Mouse (Mus musculus) forebrain, embryonic 14.5 days (tissue): Measurements from ENCODE around the gene Zfp341. TPM values are rescaled to one million over a fixed set of nuclear protein-coding genes. Genes with fewer than 3 reads are reported as not detected.

ENCODE experiments used
- ATAC-seq: fragments of 200-750 bp; cut with Nextera tagmentation; 2 replicates; pipeline ENCODE4 v1.8.0; 2017; ENCODE audit warnings: mild to moderate bottlenecking, moderate library complexity
- DNase-seq: peaks from one replicate; pipeline ENCODE4 v3.0.0-alpha.2; 2015; ENCODE audit warnings: low spot score
- H3K27ac ChIP-seq: fragments of 300-500 bp; sonication (generic); 2 replicates; pipeline ENCODE4 v1.5.1; 2014; ENCODE audit warnings: low read depth, mild to moderate bottlenecking, control low read depth, low read length, moderate library complexity
- H3K27me3 ChIP-seq: fragments of 300-500 bp; sonication (generic); replicated peaks from 2 replicates; pipeline ENCODE4 v1.6.1; 2014; ENCODE audit warnings: low read length, control low read depth, mixed read lengths; ENCODE audit not compliant: control insufficient read depth, insufficient read depth
- H3K36me3 ChIP-seq: fragments of 300-500 bp; sonication (generic); 2 replicates; pipeline ENCODE4 v1.6.1; 2014; ENCODE audit warnings: low read length, control low read depth; ENCODE audit not compliant: control insufficient read depth, insufficient read depth
- H3K4me1 ChIP-seq: fragments of 300-500 bp; sonication (generic); 2 replicates; pipeline ENCODE4 v1.6.1; 2014; ENCODE audit warnings: antibody characterized with exemption, low read length, control low read depth; ENCODE audit not compliant: control insufficient read depth, insufficient read depth
- H3K4me2 ChIP-seq: fragments of 300-500 bp; sonication (generic); 2 replicates; pipeline ENCODE4 v1.6.1; 2014; ENCODE audit warnings: mild to moderate bottlenecking, control low read depth, low read length
- H3K4me3 ChIP-seq: fragments of 300-500 bp; sonication (generic); 2 replicates; pipeline ENCODE4 v1.5.1; 2014; ENCODE audit warnings: low read depth, low read length, control low read depth
- H3K9ac ChIP-seq: fragments of 300-500 bp; sonication (generic); 2 replicates; pipeline ENCODE4 v1.6.1; 2014; ENCODE audit warnings: mild to moderate bottlenecking, low read length, control low read depth, moderate library complexity
- H3K9me3 ChIP-seq: fragments of 300-500 bp; sonication (generic); replicated peaks from 2 replicates; pipeline ENCODE4 v1.6.1; 2016; ENCODE audit warnings: low read length, control low read depth, mixed read lengths; ENCODE audit not compliant: control insufficient read depth
- whole genome bisulfite sequencing: fragments of 180-500 bp; shearing (Covaris S2); extraction: QIAGEN DNeasy Blood & Tissue Kit; methylation state at CpG from one replicate; pipeline ENCODE4 v1.1.7; 2014; 5-methylcytosine and 5-hydroxymethylcytosine counted together
- polyA plus RNA-seq: library from polyadenylated mRNA; unstranded; fragments of >200 nt; fragmentation: Nextera tagmentation; extraction: Ambion mirVana; gene quantifications from 2 replicates; pipeline ENCODE4 v1.2.1, GENCODE M21; 2014

The Zfp341 gene
- polyA plus RNA-seq, result 2.2 and 2.4 TPM in 2 replicates

DNA sequence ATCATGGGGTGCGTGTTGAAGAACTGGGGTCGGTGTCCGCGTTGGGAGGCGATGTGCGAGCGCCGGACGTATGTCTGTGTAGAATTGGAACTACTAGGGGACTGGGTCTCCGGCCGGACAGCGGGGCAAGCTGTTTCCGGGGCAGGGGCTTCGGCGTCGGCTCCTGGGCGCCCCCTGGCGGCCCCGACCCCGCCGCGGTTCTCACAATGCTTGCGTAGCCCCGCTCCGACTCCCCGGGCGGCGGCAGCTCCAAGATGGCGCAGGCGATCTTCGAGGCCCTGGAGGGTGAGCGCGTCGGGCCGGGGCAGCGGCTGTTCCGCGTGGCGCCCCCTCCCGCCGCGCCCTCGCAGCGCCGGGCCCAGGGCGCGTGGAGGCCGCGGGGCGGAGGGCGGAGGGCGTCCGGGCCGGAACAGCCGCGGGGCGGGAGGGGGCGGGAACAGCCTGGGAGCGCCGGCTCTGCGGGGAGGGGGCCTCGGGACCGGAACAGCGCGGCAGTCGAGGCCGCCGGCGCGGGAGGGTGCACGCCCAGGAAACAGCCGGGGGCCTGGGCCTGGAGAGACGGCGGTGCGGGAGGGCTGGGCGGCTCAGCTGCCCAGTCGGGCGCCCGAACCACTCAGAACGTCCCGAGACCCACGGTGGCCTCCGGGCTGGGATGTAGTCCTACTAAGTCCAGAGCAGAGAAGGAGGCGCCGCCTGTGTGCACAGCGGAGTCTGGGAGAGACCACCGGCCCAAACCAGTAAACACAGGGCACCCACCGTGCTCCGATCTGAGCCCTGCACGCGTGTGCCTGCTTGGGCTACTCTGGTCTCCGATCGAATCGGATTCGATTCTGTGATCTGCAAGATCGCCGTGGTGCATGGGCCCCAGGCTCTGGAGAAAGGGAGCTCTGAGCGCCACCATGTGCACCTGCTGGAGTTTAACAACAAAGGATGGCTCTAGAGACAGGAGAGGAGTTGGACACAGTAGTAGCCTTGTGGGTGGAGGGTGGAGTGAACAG lies at the start of gene Zfp341, which contains the start of gene 4930519P11Rik:
Gene Zfp341 (plus strand): TSS at position 180 of the 998 bp plus-strand sequence.
Gene 4930519P11Rik (minus strand): TSS at position 320 of the 998 bp plus-strand sequence.
- Histone ChIP-seq H3K4me3 (peak within 1 kb of the TSS; percentile 57), H3K27ac (peak within 1 kb of the TSS; percentile 98), H3K36me3 (no peaks in the 10 kb centered on the region), H3K4me2 (peak within 1 kb of the TSS; percentile 73), H3K4me1 (peaks cover 8% of the 10 kb centered on the region; the same call in 1 of the 2 replicates), H3K9ac (peak within 1 kb of the TSS; percentile 85), H3K9me3 (no peaks in the 10 kb centered on the region), H3K27me3 (no peaks in the 10 kb centered on the region)
- ATAC-seq, result peak; percentile 93
- peak; percentile 94 for DNase-seq
- WGBS, result under 1% methylated on average over 66 of the region's 98 CpGs

DNA sequence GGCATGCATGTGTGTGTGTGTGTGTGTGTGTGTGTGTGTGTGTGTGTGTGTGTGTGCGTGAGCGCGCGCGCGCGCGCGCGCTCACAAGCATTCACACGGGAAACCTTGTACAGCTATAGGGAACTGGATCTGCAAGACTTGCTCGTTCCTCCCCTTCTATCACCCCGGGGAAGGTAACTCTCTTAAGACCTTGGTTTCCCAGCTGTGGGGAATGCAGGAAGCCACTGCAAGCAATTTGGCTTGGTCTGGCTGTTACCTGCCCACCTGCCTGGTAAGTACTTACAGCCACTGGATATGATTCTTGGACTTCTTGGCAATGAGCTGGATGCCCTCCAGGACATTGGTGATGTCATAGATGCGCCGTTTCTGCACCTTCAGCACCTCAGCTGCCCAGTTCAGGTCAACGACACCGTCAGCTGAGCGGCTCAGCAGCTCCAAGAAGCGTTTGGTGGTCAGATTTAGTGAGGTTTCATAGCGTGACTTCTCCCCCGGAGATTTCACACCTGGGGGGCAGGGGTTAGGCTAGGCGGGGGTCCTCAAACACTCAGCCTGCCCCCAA lies 49.4 kb upstream of the Zfp341 start:
- Histone ChIP-seq H3K4me3 (no peak overlapping the region), H3K9ac (no peak overlapping the region)

DNA sequence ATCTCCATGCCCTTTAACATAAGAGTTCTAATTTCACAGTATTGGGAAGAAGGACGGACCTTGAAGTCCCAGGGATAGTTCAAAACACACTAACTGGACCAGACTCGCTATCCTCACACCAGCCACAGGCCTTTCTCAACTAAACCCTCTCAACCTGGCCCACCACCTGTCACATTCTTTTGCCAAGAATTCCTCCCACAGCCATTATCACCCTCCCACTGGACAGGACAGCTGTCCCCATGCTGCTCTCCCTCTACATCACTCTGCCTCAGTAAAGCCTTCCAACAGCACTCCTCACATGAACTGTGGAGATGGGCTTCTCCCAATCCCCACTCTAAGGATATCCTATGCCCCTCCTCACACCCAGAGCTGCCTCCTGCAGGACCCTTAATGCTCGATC lies 47.5 kb upstream of the Zfp341 start:
- H3K9me3 ChIP-seq, result no peaks in the 10 kb centered on the region
- H3K4me3 ChIP-seq, result no peak overlapping the region
- H3K36me3 ChIP-seq, result peaks cover 31% of the 10 kb centered on the region
- DNase-seq, result no peak
- 73% methylated on average over 3 of the region's 3 CpGs for WGBS
- H3K27ac ChIP-seq, result peak overlapping the region; percentile 5; the same call in 1 of the 2 replicates
- no peak overlapping the region for H3K4me2 ChIP-seq
- H3K27me3 ChIP-seq, result no peaks in the 10 kb centered on the region
- 0 out of 2 replicates have a peak overlapping the region, but pooled peaks have one; percentile 32 for H3K9ac ChIP-seq
- H3K4me1 ChIP-seq, result peaks cover 18% of the 10 kb centered on the region; the same call in 1 of the 2 replicates
- no peak for ATAC-seq

More for the DNA sequence above, 49.4 kb upstream of the Zfp341 start:
- DNase-seq, result no peak
- Histone ChIP-seq H3K36me3 (peaks cover 36% of the 10 kb centered on the region), H3K27ac (no peak overlapping the region), H3K27me3 (no peaks in the 10 kb centered on the region), H3K4me1 (peaks cover 19% of the 10 kb centered on the region; the same call in 1 of the 2 replicates), H3K9me3 (no peaks in the 10 kb centered on the region), H3K4me2 (no peak overlapping the region)
- no peak for ATAC-seq
- WGBS, result 94% methylated on average over 22 of the region's 22 CpGs

DNA sequence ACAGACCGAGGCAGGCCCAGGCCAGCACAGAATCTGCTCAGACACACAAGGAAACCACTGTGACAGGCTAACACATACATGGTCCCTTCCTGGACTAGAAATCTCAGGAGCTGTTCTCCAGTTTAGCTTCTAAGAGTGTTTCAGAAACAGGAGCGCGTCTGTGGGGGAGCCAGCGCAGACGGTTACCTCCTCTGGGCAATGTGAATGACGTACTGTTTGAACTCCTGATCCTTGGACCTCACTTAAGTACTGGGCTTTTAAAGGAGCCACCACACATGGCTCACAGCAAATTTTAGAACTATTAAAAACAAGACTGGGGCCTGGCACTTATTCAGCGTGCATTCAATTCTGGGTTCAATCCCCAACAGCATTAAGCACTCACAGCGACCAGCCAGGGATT lies 46.5 kb upstream of the Zfp341 start:
- Histone ChIP-seq H3K4me1 (peaks cover 18% of the 10 kb centered on the region; the same call in 1 of the 2 replicates), H3K4me3 (no peak overlapping the region)

DNA sequence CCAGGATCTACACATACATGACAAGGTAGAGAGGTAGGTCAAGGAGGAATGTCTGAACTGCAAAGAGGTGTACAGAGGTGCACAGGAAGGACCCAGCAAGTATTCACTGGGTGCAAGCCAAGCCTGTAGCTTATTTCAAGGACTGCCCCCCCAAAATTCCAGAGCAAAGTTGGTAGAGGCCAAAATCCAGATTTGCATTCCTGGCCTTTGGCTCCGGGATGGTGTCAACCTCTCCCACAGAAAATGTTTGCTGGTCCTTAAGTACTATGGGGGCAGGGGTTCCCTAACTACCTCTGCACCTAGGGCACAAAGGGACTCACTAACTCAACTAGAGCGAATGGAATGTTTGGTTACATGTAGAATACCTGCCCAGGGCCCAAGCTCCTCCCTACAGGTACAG lies 45.3 kb upstream of the Zfp341 start:
- WGBS, result 75% methylated on average over 2 of the region's 2 CpGs
- Histone ChIP-seq H3K4me1 (peaks cover 18% of the 10 kb centered on the region; the same call in 1 of the 2 replicates), H3K9me3 (no peaks in the 10 kb centered on the region), H3K27ac (peak overlapping the region; percentile 89), H3K27me3 (no peaks in the 10 kb centered on the region), H3K4me3 (peak overlapping the region; percentile 83), H3K9ac (peak overlapping the region; percentile 67; the same call in 1 of the 2 replicates), H3K36me3 (peaks cover 14% of the 10 kb centered on the region), H3K4me2 (peak overlapping the region; percentile 89)
- no peak for DNase-seq
- ATAC-seq, result no peak

More for the DNA sequence above, 46.5 kb upstream of the Zfp341 start:
- Histone ChIP-seq H3K4me2 (peak overlapping the region; percentile 20; the same call in 1 of the 2 replicates), H3K36me3 (peaks cover 21% of the 10 kb centered on the region), H3K9ac (peak overlapping the region; percentile 45; the same call in 1 of the 2 replicates), H3K27ac (peak overlapping the region; percentile 14; the same call in 1 of the 2 replicates), H3K27me3 (no peaks in the 10 kb centered on the region), H3K9me3 (no peaks in the 10 kb centered on the region)
- no peak for DNase-seq
- WGBS, result 59% methylated on average over 8 of the region's 8 CpGs
- no peak for ATAC-seq

DNA sequence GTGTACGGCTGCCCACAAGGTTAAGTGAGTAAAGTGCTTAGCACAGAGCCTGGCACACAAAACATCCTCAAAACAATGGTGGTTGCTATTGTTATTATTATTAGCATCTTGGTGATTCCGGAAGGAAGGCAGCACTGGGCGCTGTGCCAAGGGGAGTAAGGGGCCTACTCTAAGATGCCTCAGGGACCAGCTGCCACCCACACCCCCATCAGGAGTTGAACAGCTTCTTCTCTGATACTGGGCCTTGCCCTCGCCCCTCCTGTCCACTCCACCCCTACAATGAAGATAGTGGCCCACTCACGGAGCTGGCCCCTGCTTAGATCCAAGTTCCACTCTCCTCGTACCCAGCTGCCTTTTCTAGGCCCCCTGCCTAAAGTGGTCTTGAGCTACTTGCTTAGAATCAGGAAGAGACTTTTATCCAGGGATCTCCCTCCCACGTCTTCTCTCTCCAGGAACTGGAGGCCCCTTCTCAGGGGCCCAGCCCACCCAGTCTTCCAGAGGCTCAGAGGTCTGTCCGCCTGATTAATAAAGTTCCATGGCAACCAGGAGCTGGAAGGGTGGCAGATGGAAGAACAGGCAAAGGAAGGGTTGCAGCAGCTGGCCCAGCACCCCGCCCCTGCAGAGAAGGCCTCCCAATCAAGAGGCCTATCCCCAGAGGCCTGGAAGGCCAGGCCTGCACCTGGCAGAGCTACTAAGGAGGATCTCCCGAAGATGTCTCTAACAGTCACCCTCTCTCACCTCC lies 44.6 kb upstream of the Zfp341 start:
- Histone ChIP-seq H3K9ac (peak overlapping the region; percentile 67), H3K4me2 (peak overlapping the region; percentile 89), H3K4me3 (peak overlapping the region; percentile 83), H3K4me1 (peaks cover 18% of the 10 kb centered on the region; the same call in 1 of the 2 replicates), H3K9me3 (no peaks in the 10 kb centered on the region), H3K27ac (peak overlapping the region; percentile 89), H3K36me3 (peaks cover 7% of the 10 kb centered on the region), H3K27me3 (no peaks in the 10 kb centered on the region)
- ATAC-seq, result peak; percentile 43
- WGBS, result 5% methylated on average over 10 of the region's 10 CpGs
- DNase-seq, result peak; percentile 77

DNA sequence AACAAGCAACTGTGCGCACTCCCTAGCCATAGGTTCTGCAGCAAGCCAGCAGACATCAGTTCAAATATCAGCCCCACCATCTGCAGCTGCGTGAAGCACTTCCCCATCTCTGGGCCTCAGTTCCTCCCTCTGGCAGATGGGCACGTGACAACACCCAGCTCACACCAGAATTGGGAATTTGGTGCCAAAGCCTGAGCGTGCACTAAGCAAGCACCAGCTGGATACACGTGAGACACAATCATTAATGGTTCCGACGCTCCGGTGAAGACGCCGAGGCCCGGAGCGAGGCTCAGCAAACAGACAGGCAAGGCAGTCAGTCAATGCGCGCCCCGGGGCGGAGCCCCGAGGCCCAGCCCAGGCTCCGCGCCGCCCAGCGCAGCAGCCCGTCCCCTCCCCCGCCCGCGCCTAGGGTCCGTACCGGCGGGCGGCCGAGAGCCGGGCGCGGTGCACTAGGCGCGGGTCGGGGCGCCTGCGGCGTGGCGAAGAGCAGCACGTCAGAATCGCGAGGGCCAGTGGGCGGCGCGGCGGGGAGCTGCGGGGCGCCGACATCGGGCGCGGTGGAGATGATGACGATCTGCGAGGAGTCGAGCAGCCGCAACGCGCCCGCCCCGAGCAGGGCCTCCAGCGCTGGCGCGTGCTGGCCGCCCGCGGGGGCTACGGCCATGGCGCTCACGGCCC lies 43.9 kb upstream of the Zfp341 start:
- Histone ChIP-seq H3K4me2 (peak overlapping the region; percentile 89), H3K27ac (peak overlapping the region; percentile 89), H3K36me3 (peaks cover under 1% of the 10 kb centered on the region; the same call in 1 of the 2 replicates), H3K27me3 (no peaks in the 10 kb centered on the region), H3K4me3 (peak overlapping the region; percentile 83), H3K9me3 (no peaks in the 10 kb centered on the region), H3K4me1 (peaks cover 18% of the 10 kb centered on the region; the same call in 1 of the 2 replicates), H3K9ac (peak overlapping the region; percentile 67)
- 0% methylated on average over 35 of the region's 70 CpGs for WGBS
- peak; percentile 72 for ATAC-seq
- DNase-seq, result peak; percentile 65
